8 mouse cellular contexts compared by ENCODE assay signal in genomic region chr3:68493170-68493585, GRCm38 (mm10).
DNase-seq lines count a peak whose midpoint lies in the region; ATAC-seq and TF ChIP-seq lines count a peak whose summit lies in the region.

No protein-coding gene starts in this region.

- peak overlapping the region; percentile 99 for H3K4me2 ChIP-seq in forebrain, embryonic 14.5 days (ENCODE audit: low read length)
- peak overlapping the region; percentile 98 for H3K4me2 ChIP-seq in hindbrain, embryonic 16.5 days (ENCODE audit: low read length)
- H3K4me2 ChIP-seq in liver, embryonic 12.5 days: peak overlapping the region; percentile 93

- H3K36me3 ChIP-seq in ES-Bruce4 (ENCODE audit: control insufficient read depth, insufficient read depth, low read length, poor library complexity, severe bottlenecking): 0 out of 2 replicates have a peak, but pooled peaks cover 3% of the 10 kb centered on the region
- H3K36me3 ChIP-seq in forebrain, embryonic 14.5 days (ENCODE audit: control insufficient read depth, insufficient read depth, low read length): no peaks in the 10 kb centered on the region
- H3K36me3 ChIP-seq in hindbrain, embryonic 16.5 days (ENCODE audit: control insufficient read depth, insufficient read depth, low read length): no peaks in the 10 kb centered on the region
- no peaks in the 10 kb centered on the region for H3K36me3 ChIP-seq in liver, embryonic 12.5 days

- no peak for ATAC-seq in forebrain, embryonic 14.5 days
- peak; percentile 1; the same call in 1 of the 2 replicates for ATAC-seq in hindbrain, embryonic 16.5 days
- peak; percentile 43 for ATAC-seq in liver, embryonic 12.5 days
- no peak for ATAC-seq in activated CD4-positive, CD25-positive, alpha-beta regulatory T cell, adult 4 months

- peak overlapping the region; percentile 100 for H3K27ac ChIP-seq in ES-Bruce4 (ENCODE audit: insufficient read depth, low read length)
- H3K27ac ChIP-seq in forebrain, embryonic 14.5 days (ENCODE audit: low read depth, low read length): peak overlapping the region; percentile 50; the same call in 1 of the 2 replicates
- peak overlapping the region; percentile 70 for H3K27ac ChIP-seq in hindbrain, embryonic 16.5 days (ENCODE audit: low read depth, low read length)
- peak overlapping the region; percentile 63 for H3K27ac ChIP-seq in liver, embryonic 12.5 days

- H3K9ac ChIP-seq in ES-Bruce4 (ENCODE audit: low read depth, poor library complexity, severe bottlenecking): peak overlapping the region; percentile 93
- peak overlapping the region; percentile 69 for H3K9ac ChIP-seq in forebrain, embryonic 14.5 days (ENCODE audit: low read length)
- H3K9ac ChIP-seq in hindbrain, embryonic 16.5 days (ENCODE audit: low read depth, low read length): peak overlapping the region; percentile 69
- H3K9ac ChIP-seq in liver, embryonic 12.5 days: peak overlapping the region; percentile 62

- no peak for TF ChIP-seq CTCF in ES-Bruce4 (IDR thresholded peaks at IDR 0.05; ENCODE audit: low read depth, low read length)

- WGBS in forebrain, embryonic 14.5 days: 3% methylated on average over 12 of the region's 12 CpGs
- 2% methylated on average over 12 of the region's 12 CpGs for WGBS in hindbrain, embryonic 16.5 days
- 2% methylated on average over 12 of the region's 12 CpGs for WGBS in liver, embryonic 12.5 days (ENCODE audit: insufficient replicate concordance)

- peaks cover 2% of the 10 kb centered on the region for H3K4me1 ChIP-seq in ES-Bruce4 (ENCODE audit: control insufficient read depth, insufficient read depth, low read length)
- peaks cover 9% of the 10 kb centered on the region; the same call in 1 of the 2 replicates for H3K4me1 ChIP-seq in forebrain, embryonic 14.5 days (ENCODE audit: control insufficient read depth, insufficient read depth, low read length)
- peaks cover 4% of the 10 kb centered on the region; the same call in 1 of the 2 replicates for H3K4me1 ChIP-seq in hindbrain, embryonic 16.5 days (ENCODE audit: control insufficient read depth, insufficient read depth, low read depth, low read length)
- peaks cover 41% of the 10 kb centered on the region for H3K4me1 ChIP-seq in liver, embryonic 12.5 days

- DNase-seq in adrenal gland, adult 8-10 months: peak; percentile 48
- peak; percentile 34 for DNase-seq in forebrain, embryonic 14.5 days (ENCODE audit: low spot score)
- peak; percentile 79 for DNase-seq in neural tube, embryonic 10.5 days (ENCODE audit: extremely low spot score, low spot score)
- no peak for DNase-seq in cerebellum, adult 9-11 months

- H3K4me3 ChIP-seq in ES-Bruce4 (ENCODE audit: low read depth, low read length): peak overlapping the region; percentile 78
- H3K4me3 ChIP-seq in forebrain, embryonic 14.5 days (ENCODE audit: low read depth, low read length): peak overlapping the region; percentile 63
- H3K4me3 ChIP-seq in hindbrain, embryonic 16.5 days (ENCODE audit: low read length): peak overlapping the region; percentile 79
- peak overlapping the region; percentile 70 for H3K4me3 ChIP-seq in liver, embryonic 12.5 days

- H3K9me3 ChIP-seq in ES-Bruce4 (replicated peaks; ENCODE audit: control insufficient read depth, insufficient read depth, low read length, poor library complexity, severe bottlenecking): no peaks in the 10 kb centered on the region
- H3K9me3 ChIP-seq in forebrain, embryonic 14.5 days (replicated peaks; ENCODE audit: control insufficient read depth, low read length): no peaks in the 10 kb centered on the region
- no peaks in the 10 kb centered on the region for H3K9me3 ChIP-seq in hindbrain, embryonic 16.5 days (ENCODE audit: control insufficient read depth, low read length)
- no peaks in the 10 kb centered on the region for H3K9me3 ChIP-seq in liver, embryonic 12.5 days (replicated peaks)

- peak; percentile 71 for TF ChIP-seq POLR2A in ES-Bruce4 (IDR thresholded peaks at IDR 0.05; ENCODE audit: insufficient read depth, low read length)

- peak; percentile 86 for TF ChIP-seq EP300 in ES-Bruce4 (IDR thresholded peaks at IDR 0.05; ENCODE audit: insufficient read depth, low read depth, low read length)

- no peaks in the 10 kb centered on the region for H3K27me3 ChIP-seq in ES-Bruce4 (ENCODE audit: control insufficient read depth, insufficient read depth, low read length, poor library complexity, severe bottlenecking)
- no peaks in the 10 kb centered on the region for H3K27me3 ChIP-seq in forebrain, embryonic 14.5 days (replicated peaks; ENCODE audit: control insufficient read depth, insufficient read depth, low read length)
- no peaks in the 10 kb centered on the region for H3K27me3 ChIP-seq in hindbrain, embryonic 16.5 days (replicated peaks; ENCODE audit: control insufficient read depth, insufficient read depth, low read length)
- peaks cover 42% of the 10 kb centered on the region for H3K27me3 ChIP-seq in liver, embryonic 12.5 days (replicated peaks)

Comparison
In these comparisons a context has a peak if more than half of its experiments do, and no peak if none do; other contexts are left out.
1. H3K27ac ChIP-seq: peak in every context shown above with its lines; median percentile 100 in ES-Bruce4; 70 in hindbrain, embryonic 16.5 days; 63 in liver, embryonic 12.5 days; 50 in forebrain, embryonic 14.5 days.
2. ATAC-seq: peak in hindbrain, embryonic 16.5 days (single experiment) and liver, embryonic 12.5 days (single experiment); none in forebrain, embryonic 14.5 days (single experiment) and activated CD4-positive, CD25-positive, alpha-beta regulatory T cell, adult 4 months (single experiment).
3. Peak in every context shown above with its lines, with median percentiles within 50 percentile points of each other: H3K4me3 ChIP-seq, H3K9ac ChIP-seq and H3K4me2 ChIP-seq.